Mouse (Mus musculus) intestine, embryonic 14.5 days (tissue): ENCODE measurements around the gene Ttc36. TPM values are rescaled to one million over a fixed set of nuclear protein-coding genes. Genes with fewer than 3 reads are reported as not detected.

Experiments
- ATAC-seq: fragments of 200-750 bp; cut with Nextera tagmentation; replicated peaks from 2 replicates; pipeline ENCODE4 v1.8.0; 2017; ENCODE audit warnings: low read depth, moderate number of reproducible peaks, moderate TSS enrichment, moderate library complexity; ENCODE audit not compliant: low FRiP score, low TSS enrichment
- DNase-seq: peaks from one replicate; pipeline ENCODE4 v3.0.0-alpha.2; 2018; ENCODE audit warnings: low spot score
- H3K27ac ChIP-seq: fragments of 300-500 bp; sonication (generic); 2 replicates; pipeline ENCODE4 v1.5.1; 2014; ENCODE audit warnings: low read depth, mild to moderate bottlenecking, control low read depth
- H3K27me3 ChIP-seq: fragments of 300-500 bp; sonication (generic); replicated peaks from 2 replicates; pipeline ENCODE4 v1.6.1; 2014; ENCODE audit warnings: low read length, control low read depth; ENCODE audit not compliant: control insufficient read depth, insufficient read depth
- H3K36me3 ChIP-seq: fragments of 300-500 bp; sonication (generic); 2 replicates; pipeline ENCODE4 v1.6.1; 2014; ENCODE audit warnings: low read length, control low read depth; ENCODE audit not compliant: control insufficient read depth, insufficient read depth
- H3K4me1 ChIP-seq: fragments of 300-500 bp; sonication (generic); replicated peaks from 2 replicates; pipeline ENCODE4 v1.6.1; 2014; ENCODE audit warnings: low read length, control low read depth, mixed read lengths; ENCODE audit not compliant: control insufficient read depth, insufficient read depth
- H3K4me2 ChIP-seq: fragments of 300-500 bp; sonication (generic); 2 replicates; pipeline ENCODE4 v1.6.1; 2014; ENCODE audit warnings: low read length
- H3K4me3 ChIP-seq: fragments of 300-500 bp; sonication (generic); 2 replicates; pipeline ENCODE4 v1.5.1; 2014; ENCODE audit warnings: low read depth, low read length, control low read depth, mixed read lengths
- H3K9ac ChIP-seq: fragments of 300-500 bp; sonication (generic); 2 replicates; pipeline ENCODE4 v1.6.1; 2014; ENCODE audit warnings: mild to moderate bottlenecking, low read length
- H3K9me3 ChIP-seq: fragments of 300-500 bp; sonication (generic); 2 replicates; pipeline ENCODE4 v1.6.1; 2016; ENCODE audit warnings: low read length, control low read depth; ENCODE audit not compliant: control insufficient read depth
- whole genome bisulfite sequencing: fragments of 180-500 bp; shearing (Covaris S2); extraction: QIAGEN DNeasy Blood & Tissue Kit; methylation state at CpG from one replicate; pipeline ENCODE4 v1.1.7; 2014; 5-methylcytosine and 5-hydroxymethylcytosine counted together
- polyA plus RNA-seq: library from polyadenylated mRNA; unstranded; fragments of >200 nt; fragmentation: Nextera tagmentation; extraction: Ambion mirVana; gene quantifications from 2 replicates; pipeline ENCODE4 v1.2.1, GENCODE M21; 2014

The Ttc36 gene
- polyA plus RNA-seq: 1.5 and 2.7 TPM in 2 replicates

GRCm38 (mm10) chr9:44802808-44803450, at the start of gene Ttc36:
TSS of gene Ttc36 (minus strand) at chr9:44803072.
- Histone ChIP-seq H3K9ac (no peak within 1 kb of the TSS), H3K4me2 (no peak within 1 kb of the TSS), H3K4me1 (peaks cover 5% of the 10 kb centered on the region), H3K4me3 (no peak within 1 kb of the TSS), H3K27ac (no peak within 1 kb of the TSS), H3K9me3 (no peaks in the 10 kb centered on the region), H3K27me3 (peaks cover 5% of the 10 kb centered on the region; the same call in 1 of the 2 replicates), H3K36me3 (peaks cover 34% of the 10 kb centered on the region)
- ATAC-seq (no peak), DNase-seq (no peak)
- 58% methylated on average over 4 of the region's 4 CpGs for WGBS

- no peaks in the 10 kb centered on the region for H3K4me1 ChIP-seq
- no peak overlapping the region for H3K9ac ChIP-seq
- no peaks in the 10 kb centered on the region for H3K27me3 ChIP-seq
- peaks cover 89% of the 10 kb centered on the region for H3K36me3 ChIP-seq
- H3K9me3 ChIP-seq: no peaks in the 10 kb centered on the region
- no peak overlapping the region for H3K4me3 ChIP-seq
- H3K27ac ChIP-seq: no peak overlapping the region
- no peak overlapping the region for H3K4me2 ChIP-seq
- ATAC-seq (no peak), DNase-seq (no peak)
- WGBS: 90% methylated on average over 6 of the region's 6 CpGs
These were observed 44.6 kb upstream of the Ttc36 start for GRCm38 (mm10) chr9:44847446-44847845.

GRCm38 (mm10) chr9:44841241-44841640, 38.4 kb upstream of the Ttc36 start:
- Histone ChIP-seq H3K4me1 (no peaks in the 10 kb centered on the region), H3K27me3 (no peaks in the 10 kb centered on the region), H3K36me3 (peaks cover 91% of the 10 kb centered on the region), H3K4me2 (no peak overlapping the region), H3K27ac (no peak overlapping the region), H3K9me3 (no peaks in the 10 kb centered on the region), H3K4me3 (no peak overlapping the region), H3K9ac (no peak overlapping the region)
- ATAC-seq (no peak), DNase-seq (no peak)
- WGBS: 89% methylated on average over 10 of the region's 10 CpGs

- H3K4me2 ChIP-seq: no peak overlapping the region
- ATAC-seq (no peak), DNase-seq (peak; percentile 89)
- peaks cover 91% of the 10 kb centered on the region for H3K36me3 ChIP-seq
- H3K4me1 ChIP-seq: no peaks in the 10 kb centered on the region
- no peaks in the 10 kb centered on the region for H3K9me3 ChIP-seq
- no peak overlapping the region for H3K9ac ChIP-seq
- no peak overlapping the region for H3K27ac ChIP-seq
- no peaks in the 10 kb centered on the region for H3K27me3 ChIP-seq
- 56% methylated on average over 7 of the region's 7 CpGs for WGBS
- no peak overlapping the region for H3K4me3 ChIP-seq
These were observed 33.6 kb upstream of the Ttc36 start for GRCm38 (mm10) chr9:44836439-44836838.

- WGBS: 80% methylated on average over 4 of the region's 4 CpGs
- H3K36me3 ChIP-seq: peaks cover 92% of the 10 kb centered on the region
These were observed 29.5 kb upstream of the Ttc36 start for GRCm38 (mm10) chr9:44832356-44832755.

GRCm38 (mm10) chr9:44830506-44830905, 27.6 kb upstream of the Ttc36 start:
- DNase-seq: no peak
- H3K9me3 ChIP-seq: no peaks in the 10 kb centered on the region
- ATAC-seq: no peak
- WGBS: 86% methylated on average over 2 of the region's 2 CpGs
- H3K4me2 ChIP-seq: no peak overlapping the region
- H3K9ac ChIP-seq: no peak overlapping the region
- no peak overlapping the region for H3K4me3 ChIP-seq
- H3K27ac ChIP-seq: no peak overlapping the region
- H3K4me1 ChIP-seq: no peaks in the 10 kb centered on the region
- no peaks in the 10 kb centered on the region for H3K27me3 ChIP-seq
- peaks cover 99% of the 10 kb centered on the region for H3K36me3 ChIP-seq

More at GRCm38 (mm10) chr9:44832356-44832755, 29.5 kb upstream of the Ttc36 start:
- DNase-seq: no peak
- Histone ChIP-seq H3K27me3 (no peaks in the 10 kb centered on the region), H3K9ac (no peak overlapping the region), H3K4me1 (no peaks in the 10 kb centered on the region), H3K4me2 (no peak overlapping the region), H3K9me3 (no peaks in the 10 kb centered on the region), H3K4me3 (no peak overlapping the region), H3K27ac (no peak overlapping the region)
- ATAC-seq: no peak

- no peaks in the 10 kb centered on the region for H3K9me3 ChIP-seq
- no peaks in the 10 kb centered on the region for H3K27me3 ChIP-seq
- DNase-seq (no peak), ATAC-seq (no peak)
- H3K36me3 ChIP-seq: peaks cover 99% of the 10 kb centered on the region
- WGBS: 97% methylated on average over 11 of the region's 11 CpGs
- H3K4me1 ChIP-seq: no peaks in the 10 kb centered on the region
- H3K4me2 ChIP-seq: no peak overlapping the region
- no peak overlapping the region for H3K27ac ChIP-seq
- no peak overlapping the region for H3K4me3 ChIP-seq
- no peak overlapping the region for H3K9ac ChIP-seq
These were observed 26.1 kb upstream of the Ttc36 start for GRCm38 (mm10) chr9:44828944-44829343.

GRCm38 (mm10) chr9:44826660-44827059, 23.8 kb upstream of the Ttc36 start:
- Histone ChIP-seq H3K27ac (no peak overlapping the region), H3K27me3 (no peaks in the 10 kb centered on the region), H3K9me3 (no peaks in the 10 kb centered on the region), H3K9ac (no peak overlapping the region), H3K4me2 (no peak overlapping the region), H3K4me1 (no peaks in the 10 kb centered on the region), H3K4me3 (no peak overlapping the region), H3K36me3 (peaks cover 100% of the 10 kb centered on the region)
- DNase-seq (no peak), ATAC-seq (no peak)
- 90% methylated on average over 7 of the region's 7 CpGs for WGBS
